ENCODE assay signal across 8 mouse cellular contexts in the genomic region with DNA sequence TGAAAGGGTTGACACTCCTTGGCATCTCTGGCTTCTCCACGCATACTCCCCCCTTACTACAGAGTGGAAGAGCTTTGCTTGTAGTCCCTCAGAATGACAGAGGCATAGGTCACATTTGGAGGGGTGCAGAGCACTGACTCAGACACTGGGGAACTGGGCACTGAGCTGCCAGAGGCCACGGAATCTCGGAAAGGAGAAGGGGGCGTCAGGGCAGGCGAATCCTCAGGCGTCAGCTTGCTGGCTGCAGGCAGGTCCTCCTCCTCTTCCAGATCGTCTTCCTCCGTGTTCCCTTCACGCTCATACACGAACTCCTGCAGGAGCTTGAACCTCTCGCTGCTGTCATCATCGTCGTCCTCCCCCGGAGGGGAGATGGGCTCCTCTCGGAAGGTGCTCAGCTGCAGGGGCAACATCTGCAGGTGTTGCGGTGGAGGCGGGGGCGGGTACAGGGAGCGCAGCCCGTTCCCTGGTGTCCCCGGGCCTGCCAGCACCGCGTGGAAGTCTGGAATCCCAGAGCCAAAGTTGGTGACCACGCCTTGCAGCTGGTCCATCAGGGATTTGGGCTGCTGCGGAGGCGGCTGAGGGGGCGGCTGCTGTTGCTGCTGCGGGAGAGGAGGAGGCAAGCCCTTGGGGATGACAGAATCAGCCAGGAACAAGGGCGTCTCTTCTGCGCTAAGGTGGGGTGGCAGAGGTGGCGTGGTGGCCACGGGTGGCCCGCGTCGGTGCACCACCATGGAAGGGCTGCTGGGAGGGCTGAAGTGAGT. TPM values are rescaled to one million over a fixed set of nuclear protein-coding genes. Genes with fewer than 3 reads are reported as not detected.
DNase-seq lines count a peak whose midpoint lies in the region; ATAC-seq lines count a peak whose summit lies in the region.

No protein-coding gene starts in this region.

- no peaks in the 10 kb centered on the region for H3K27me3 ChIP-seq in limb, embryonic 11.5 days (ENCODE audit: control insufficient read depth, insufficient read depth, low read length)
- peaks cover 6% of the 10 kb centered on the region; the same call in 1 of the 2 replicates for H3K27me3 ChIP-seq in neural tube, embryonic 13.5 days

- H3K9ac ChIP-seq in limb, embryonic 11.5 days (ENCODE audit: low read length) = peak overlapping the region; percentile 34; the same call in 1 of the 2 replicates
- peak overlapping the region; percentile 64 for H3K9ac ChIP-seq in neural tube, embryonic 13.5 days

- H3K4me3 ChIP-seq in limb, embryonic 11.5 days (ENCODE audit: low read depth, low read length) = peak overlapping the region; percentile 35
- peak overlapping the region; percentile 48 for H3K4me3 ChIP-seq in neural tube, embryonic 13.5 days

- DNase-seq in kidney, postnatal 4 days = peak; percentile 16
- DNase-seq in kidney, postnatal 14 days = no peak
- peak; percentile 6 for DNase-seq in gastrocnemius, postnatal 25 days
- peak; percentile 44 for DNase-seq in limb, embryonic 11.5 days (ENCODE audit: low spot score)
- DNase-seq in adipocyte (ENCODE audit: low spot score) = no peak
- DNase-seq in urinary bladder, postnatal 14 days (ENCODE audit: low spot score) = no peak

- no peak overlapping the region for H3K27ac ChIP-seq in limb, embryonic 11.5 days (replicated peaks; ENCODE audit: low read depth, low read length)
- no peak overlapping the region for H3K27ac ChIP-seq in neural tube, embryonic 13.5 days (replicated peaks)

- no peaks in the 10 kb centered on the region for H3K4me1 ChIP-seq in limb, embryonic 11.5 days (ENCODE audit: control insufficient read depth, insufficient read depth, low read length)
- peaks cover 7% of the 10 kb centered on the region; the same call in 1 of the 2 replicates for H3K4me1 ChIP-seq in neural tube, embryonic 13.5 days (replicated peaks)

- 2% methylated on average over 34 of the region's 35 CpGs for WGBS in limb, embryonic 11.5 days
- WGBS in neural tube, embryonic 13.5 days = 3% methylated on average over 35 of the region's 35 CpGs

- peak; percentile 66 for ATAC-seq in common myeloid progenitor, adult 5-6 weeks (replicated peaks; ENCODE audit: low read depth, poor library complexity, severe bottlenecking)
- peak; percentile 65 for ATAC-seq in limb, embryonic 11.5 days (ENCODE audit: insufficient number of reproducible peaks, low FRiP score, low TSS enrichment, low read depth)
- peak; percentile 82 for ATAC-seq in neural tube, embryonic 13.5 days (ENCODE audit: low read depth)

- no peaks in the 10 kb centered on the region for H3K36me3 ChIP-seq in limb, embryonic 11.5 days (ENCODE audit: control insufficient read depth, insufficient read depth, low read length)
- no peaks in the 10 kb centered on the region for H3K36me3 ChIP-seq in neural tube, embryonic 13.5 days

- H3K4me2 ChIP-seq in limb, embryonic 11.5 days (ENCODE audit: low read depth, severe bottlenecking) = peak overlapping the region; percentile 87
- H3K4me2 ChIP-seq in neural tube, embryonic 13.5 days = peak overlapping the region; percentile 93

- no peaks in the 10 kb centered on the region for H3K9me3 ChIP-seq in limb, embryonic 11.5 days (ENCODE audit: control insufficient read depth, low read length)
- no peaks in the 10 kb centered on the region for H3K9me3 ChIP-seq in neural tube, embryonic 13.5 days

RNA-seq across cellular contexts. Expression of a gene that starts 7.9 kb away (rescaled TPM):
- not detected in 2 replicates for total RNA-seq in common myeloid progenitor, adult 5-6 weeks (2017)
- total RNA-seq in gastrocnemius, postnatal 25 days (2021) = not detected
- polyA plus RNA-seq in limb, embryonic 11.5 days (2014; fragmentation: Nextera tagmentation; extraction: Ambion mirVana) = not detected in 2 replicates
- not detected in 2 replicates for polyA plus RNA-seq in neural tube, embryonic 13.5 days (2015; fragmentation: Nextera tagmentation; extraction: Ambion mirVana)

Comparison
In these comparisons a context has a peak if more than half of its experiments do, and no peak if none do; other contexts are left out.
1. DNase-seq: peak in kidney, postnatal 4 days (2 of 2), gastrocnemius, postnatal 25 days (single experiment) and limb, embryonic 11.5 days (single experiment); none in kidney, postnatal 14 days (single experiment), adipocyte (single experiment) and urinary bladder, postnatal 14 days (single experiment).
2. Peak in every context shown above with its lines, with median percentiles within 50 percentile points of each other: ATAC-seq.